Comparison of ENCODE assay signal across 7 mouse cellular contexts in the genomic region with DNA sequence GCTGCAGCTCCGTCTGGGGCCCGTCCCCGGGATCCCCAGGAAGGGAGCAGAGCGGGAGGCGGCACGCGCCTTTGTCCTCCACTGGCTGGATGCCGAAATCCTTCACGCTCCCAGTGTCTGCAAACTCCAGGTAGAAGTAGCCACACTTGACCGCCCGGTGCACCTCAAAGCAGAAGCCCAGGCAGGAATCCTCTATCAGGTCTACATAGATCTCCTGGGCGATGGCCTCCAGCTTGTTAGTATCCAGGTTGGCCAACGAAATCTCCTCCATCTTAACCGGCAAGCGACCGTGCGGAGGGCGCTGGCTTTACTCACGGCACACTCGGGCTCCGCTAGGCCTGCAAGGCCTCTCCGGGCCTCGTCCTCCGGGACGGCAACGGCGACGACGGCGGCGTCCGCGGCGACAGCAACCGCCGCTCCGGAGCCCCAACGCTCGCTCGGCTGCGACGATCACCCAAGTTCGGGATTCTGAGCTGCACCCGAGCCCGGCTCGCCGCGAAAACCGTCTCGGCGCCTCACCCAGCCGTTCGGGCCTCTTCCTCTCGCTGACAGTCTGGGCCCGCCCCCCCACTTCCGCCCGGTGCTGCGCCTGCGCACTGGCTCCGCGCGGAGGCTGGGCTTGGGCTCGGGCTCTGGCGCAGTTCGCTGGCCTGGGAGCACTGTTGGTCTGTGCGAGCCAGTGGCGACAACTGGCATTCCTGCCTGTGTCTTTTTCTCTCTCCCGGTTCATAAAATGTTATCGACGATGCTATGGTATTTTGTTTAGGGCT. TPM values are rescaled to one million over a fixed set of nuclear protein-coding genes. Genes with fewer than 3 reads are reported as not detected.
DNase-seq lines count a peak whose midpoint lies in the region; ATAC-seq lines count a peak whose summit lies in the region.

A gene (minus strand): TSS at position 550 of the 770 bp plus-strand sequence.

- WGBS in intestine, embryonic 15.5 days = under 1% methylated on average over 70 of the region's 70 CpGs
- whole genome bisulfite sequencing in midbrain, embryonic 10.5 days = 1% methylated on average over 70 of the region's 70 CpGs

- H3K9ac ChIP-seq in intestine, embryonic 15.5 days = peak within 1 kb of the TSS; percentile 97

- peak within 1 kb of the TSS; percentile 81 for H3K4me3 ChIP-seq in intestine, embryonic 15.5 days (replicated peaks)
- H3K4me3 ChIP-seq in midbrain, embryonic 10.5 days = peak within 1 kb of the TSS; percentile 86

- peak; percentile 99 for DNase-seq in adrenal gland, adult 2 months
- peak; percentile 86 for DNase-seq in embryo, embryonic 11.5 days (ENCODE audit: low read depth, low spot score)
- peak; percentile 94 to 95 for DNase-seq in gastrocnemius, postnatal 36 days
- peak; percentile 96 for DNase-seq in left cerebral cortex, postnatal 25 days (ENCODE audit: low spot score in 2 of 2)
- DNase-seq in midbrain, embryonic 10.5 days (ENCODE audit: low spot score) = peak; percentile 96
- peak; percentile 95 for DNase-seq in right cerebral cortex, postnatal 4 days

- peak within 1 kb of the TSS; percentile 58 for H3K4me2 ChIP-seq in intestine, embryonic 15.5 days (replicated peaks)

- H3K27me3 ChIP-seq in intestine, embryonic 15.5 days (replicated peaks) = no peaks in the 10 kb centered on the region
- H3K27me3 ChIP-seq in midbrain, embryonic 10.5 days (ENCODE audit: low read depth, poor library complexity, severe bottlenecking) = no peaks in the 10 kb centered on the region

- intact Hi-C loops in gastrocnemius, postnatal 36 days (cut with DNase I) = no loop called here
- intact Hi-C loops in left cerebral cortex, postnatal 25 days (cut with DNase I) = no loop called here

- H3K4me1 ChIP-seq in intestine, embryonic 15.5 days (replicated peaks) = peaks cover 12% of the 10 kb centered on the region
- H3K4me1 ChIP-seq in midbrain, embryonic 10.5 days = peaks cover 35% of the 10 kb centered on the region

- H3K9me3 ChIP-seq in intestine, embryonic 15.5 days = no peaks in the 10 kb centered on the region
- peaks cover 4% of the 10 kb centered on the region; the same call in 1 of the 2 replicates for H3K9me3 ChIP-seq in midbrain, embryonic 10.5 days (replicated peaks)

- peaks cover 10% of the 10 kb centered on the region for H3K36me3 ChIP-seq in intestine, embryonic 15.5 days
- peaks cover 43% of the 10 kb centered on the region for H3K36me3 ChIP-seq in midbrain, embryonic 10.5 days

- peak; percentile 100 for ATAC-seq in intestine, embryonic 15.5 days

- peak within 1 kb of the TSS; percentile 95 for H3K27ac ChIP-seq in intestine, embryonic 15.5 days
- H3K27ac ChIP-seq in midbrain, embryonic 10.5 days (replicated peaks) = peak within 1 kb of the TSS; percentile 98

RNA-seq across cellular contexts. Expression of the gene that starts here (rescaled TPM):
- 10 to 100 TPM; 64.0 to 66.7 TPM for total RNA-seq in adrenal gland, adult 2 months (2021)
- polyA plus RNA-seq in adrenal gland, adult 2 months (2012; rRNA removed) = 35.9 and 54.3 TPM in 2 replicates
- 10 to 100 TPM; 13.5 to 14.9 TPM for total RNA-seq in gastrocnemius, postnatal 36 days (2021)
- polyA plus RNA-seq in intestine, embryonic 15.5 days (2015; fragmentation: Nextera tagmentation; extraction: Ambion mirVana) = 159 and 211 TPM in 2 replicates
- 100 to 1,000 TPM; 224 to 228 TPM for total RNA-seq in left cerebral cortex, postnatal 25 days (2021)
- 218 and 233 TPM in 2 replicates for polyA plus RNA-seq in midbrain, embryonic 10.5 days (2016; fragmentation: Nextera tagmentation; extraction: Ambion mirVana)

Comparison
In these comparisons a context has a peak if more than half of its experiments do, and no peak if none do; other contexts are left out.
1. Peak in every context shown above with its lines: DNase-seq, ATAC-seq, H3K4me3 ChIP-seq and H3K27ac ChIP-seq.
2. RNA of the gene that starts here (total RNA-seq): 224 to 228 TPM in left cerebral cortex, postnatal 25 days and 64.0 to 66.7 TPM in adrenal gland, adult 2 months; 13.5 to 14.9 TPM in gastrocnemius, postnatal 36 days; every median in the first group is over 4 times any median in the second.